Mouse (Mus musculus): ENCODE data around the gene Sycp2l.

- no peak for TF ChIP-seq EP300 (IDR thresholded peaks at IDR 0.05; ENCODE audit: insufficient read depth, low read depth, low read length)
- TF ChIP-seq CTCF (IDR thresholded peaks at IDR 0.05; ENCODE audit: low read depth, low read length): no peak
Observed at GRCm38 (mm10) chr13:41206241-41206640, 92.1 kb downstream of the Sycp2l start.
